Mouse (Mus musculus): Measurements from ENCODE around the gene Pth2.

DNA sequence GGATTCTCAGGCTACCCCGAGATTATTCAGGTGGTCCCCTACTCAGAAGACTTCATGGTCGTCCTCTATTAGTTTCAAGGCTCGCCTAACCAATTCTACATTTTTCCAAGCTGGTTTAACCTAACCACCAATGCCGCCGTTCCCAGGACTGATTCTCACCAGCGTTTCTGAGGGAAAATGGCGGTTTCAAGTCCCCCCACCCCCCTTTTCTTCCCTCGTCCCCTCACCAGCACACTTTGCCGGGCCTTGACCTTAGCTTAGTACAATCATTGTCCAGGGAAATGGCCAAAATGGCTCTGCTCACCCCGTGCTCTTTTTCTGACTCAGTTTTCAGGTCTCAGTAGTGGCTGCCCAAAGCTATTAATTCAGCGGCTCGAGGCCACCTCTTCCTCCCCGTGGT lies 5.4 kb upstream of the Pth2 start:
- TF ChIP-seq CTCF (IDR thresholded peaks at IDR 0.05; ENCODE audit: low read depth) (no peak), EP300 (IDR thresholded peaks at IDR 0.05; ENCODE audit: low read depth) (no peak)
